Mouse (Mus musculus) heart, adult 18-20 months (tissue): Measurements from ENCODE around the gene Sptan1. TPM values are rescaled to one million over a fixed set of nuclear protein-coding genes. Genes with fewer than 3 reads are reported as not detected.
"Not testable (repeated sequence)": the region's sequence is repeated elsewhere in the genome, so short reads cannot be mapped to it uniquely, and the experiment has no call there.

ENCODE experiments used
- DNase-seq, 2 experiments: peaks; one replicate each; pipeline ENCODE4 v3.0.0; 2021 to 2022; ENCODE audit warnings: mixed read lengths in 1 of 2
- total RNA-seq, 2 experiments: library from RNA; stranded (reverse); gene quantifications; 2 replicates each; pipeline ENCODE4 v1.2.3; 2021

Gene Sptan1
- total RNA-seq, 2 experiments from 2014 or later = 157 to 176 TPM

GRCm38 (mm10) chr2:30009101-30009500 is 43.7 kb downstream of the Sptan1 start:
- DNase-seq = no peak

- peak; percentile 71 to 72 for DNase-seq
Observed at GRCm38 (mm10) chr2:30010840-30011281, 45.5 kb downstream of the Sptan1 start.

- DNase-seq = peak; percentile 55 to 62
Observed at GRCm38 (mm10) chr2:30014326-30014966, 49.1 kb downstream of the Sptan1 start.

GRCm38 (mm10) chr2:30025454-30025853 is 60.1 kb downstream of the Sptan1 start:
- peak; percentile 50 to 58 for DNase-seq

GRCm38 (mm10) chr2:30026997-30027396 is 61.6 kb downstream of the Sptan1 start:
- DNase-seq = no peak

GRCm38 (mm10) chr2:30032244-30032846 is 67.0 kb downstream of the Sptan1 start:
- DNase-seq = no peak

GRCm38 (mm10) chr2:30032957-30033356 is 67.6 kb downstream of the Sptan1 start:
- DNase-seq = no peak

GRCm38 (mm10) chr2:30037762-30038161 is 72.4 kb downstream of the Sptan1 start:
- no peak for DNase-seq

GRCm38 (mm10) chr2:30038370-30038769 is 73.0 kb downstream of the Sptan1 start:
- no peak for DNase-seq

- DNase-seq = peak in 1 of 2 experiments; percentile 41
Observed at GRCm38 (mm10) chr2:30039687-30040086, 74.3 kb downstream of the Sptan1 start.

GRCm38 (mm10) chr2:30042445-30042844 is 77.1 kb downstream of the Sptan1 start:
- DNase-seq = peak; percentile 70 to 85

GRCm38 (mm10) chr2:30044550-30044949 is 79.2 kb downstream of the Sptan1 start:
- DNase-seq = no peak

GRCm38 (mm10) chr2:30047127-30047526 is 81.8 kb downstream of the Sptan1 start:
- no peak for DNase-seq

GRCm38 (mm10) chr2:30048101-30048501 is 82.7 kb downstream of the Sptan1 start:
- DNase-seq = no peak

- DNase-seq = peak; percentile 97 to 99
Observed at GRCm38 (mm10) chr2:30048699-30049388, 83.5 kb downstream of the Sptan1 start, which contains the start of gene Wdr34. Gene Wdr34 (minus strand): TSS chr2:30048881.

- DNase-seq = no peak
Observed at GRCm38 (mm10) chr2:30049831-30050230, 84.5 kb downstream of the Sptan1 start.

- no peak for DNase-seq
Observed at GRCm38 (mm10) chr2:30051992-30052761, 86.8 kb downstream of the Sptan1 start.

GRCm38 (mm10) chr2:30055310-30055709 is 90.0 kb downstream of the Sptan1 start:
- not testable (repeated sequence) for DNase-seq

GRCm38 (mm10) chr2:30056736-30057135 is 91.4 kb downstream of the Sptan1 start:
- DNase-seq = no peak

GRCm38 (mm10) chr2:30057223-30057904 is 92.0 kb downstream of the Sptan1 start, which contains the start of gene Set:
Gene Set (plus strand): TSS chr2:30057378.
- DNase-seq = no peak

GRCm38 (mm10) chr2:30058418-30058817 is 93.1 kb downstream of the Sptan1 start:
- no peak for DNase-seq
